Mouse (Mus musculus): ENCODE measurements at regions not wholly inside any gene's neighbourhood (a gene's known extent, or its start where the extent isn't known, plus 50 kb on each side); places are given as distances from the start of the nearest gene placed in this dataset.

GRCm38 (mm10) chr1:163650577-163651180, 74.4 kb downstream of the Mettl11b start:
- Histone ChIP-seq H3K27ac (no peak overlapping the region), H3K4me2 (no peak overlapping the region), H3K9ac (no peak overlapping the region), H3K4me1 (replicated peaks) (no peaks in the 10 kb centered on the region), H3K9me3 (replicated peaks) (no peaks in the 10 kb centered on the region), H3K27me3 (no peaks in the 10 kb centered on the region), H3K4me3 (no peak overlapping the region), H3K36me3 (no peaks in the 10 kb centered on the region)
- 71% methylated on average over 5 of the region's 5 CpGs for WGBS
- no peak for ATAC-seq (replicated peaks; ENCODE audit: insufficient number of reproducible peaks, insufficient read depth, low FRiP score, low read depth)

- Histone ChIP-seq H3K36me3 (no peaks in the 10 kb centered on the region), H3K27ac (no peak overlapping the region), H3K4me3 (no peak overlapping the region), H3K4me1 (replicated peaks) (no peaks in the 10 kb centered on the region), H3K27me3 (no peaks in the 10 kb centered on the region), H3K9ac (no peak overlapping the region), H3K9me3 (replicated peaks) (no peaks in the 10 kb centered on the region), H3K4me2 (no peak overlapping the region)
- no peak for ATAC-seq (replicated peaks; ENCODE audit: insufficient number of reproducible peaks, insufficient read depth, low FRiP score, low read depth)
- 86% methylated on average over 1 of the region's 1 CpGs for WGBS
These were observed 82.9 kb downstream of the Mettl11b start for GRCm38 (mm10) chr1:163642091-163642490.

GRCm38 (mm10) chr1:163640527-163641228, 84.4 kb downstream of the Mettl11b start:
- H3K4me1 ChIP-seq (replicated peaks): no peaks in the 10 kb centered on the region
- no peak overlapping the region for H3K4me2 ChIP-seq
- whole genome bisulfite sequencing: 75% methylated on average over 9 of the region's 9 CpGs
- ATAC-seq (replicated peaks; ENCODE audit: insufficient number of reproducible peaks, insufficient read depth, low FRiP score, low read depth): no peak
- no peak overlapping the region for H3K9ac ChIP-seq
- no peak overlapping the region for H3K27ac ChIP-seq
- H3K9me3 ChIP-seq (replicated peaks): no peaks in the 10 kb centered on the region
- H3K36me3 ChIP-seq: no peaks in the 10 kb centered on the region
- no peaks in the 10 kb centered on the region for H3K27me3 ChIP-seq
- no peak overlapping the region for H3K4me3 ChIP-seq

- Histone ChIP-seq H3K27ac (no peak overlapping the region), H3K36me3 (no peaks in the 10 kb centered on the region), H3K9ac (no peak overlapping the region), H3K27me3 (no peaks in the 10 kb centered on the region), H3K9me3 (replicated peaks) (no peaks in the 10 kb centered on the region), H3K4me2 (no peak overlapping the region), H3K4me1 (replicated peaks) (no peaks in the 10 kb centered on the region), H3K4me3 (no peak overlapping the region)
- 86% methylated on average over 5 of the region's 5 CpGs for WGBS
- no peak for ATAC-seq (replicated peaks; ENCODE audit: insufficient number of reproducible peaks, insufficient read depth, low FRiP score, low read depth)
These were observed 94.7 kb downstream of the Mettl11b start for GRCm38 (mm10) chr1:163630291-163630812.

DNA sequence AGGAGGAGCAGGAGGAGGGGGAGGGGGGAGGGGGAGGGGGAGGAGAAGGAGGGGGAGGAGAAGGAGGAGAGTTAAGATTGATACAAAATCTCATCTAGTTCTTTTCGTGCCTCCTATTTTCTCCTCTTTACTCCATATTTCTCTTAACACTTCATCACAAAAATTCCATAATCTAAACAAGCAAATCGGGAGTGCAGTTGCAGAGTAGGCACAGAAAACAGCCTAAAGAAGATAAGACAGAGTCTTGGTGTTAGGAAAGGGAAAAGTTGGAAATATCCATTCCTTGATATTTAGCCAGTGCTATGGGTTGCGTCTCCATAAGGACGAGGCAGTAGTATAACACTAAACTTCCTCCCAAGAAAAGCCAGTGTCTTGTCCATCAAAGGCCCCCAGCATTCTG, 100.1 kb downstream of the Mettl11b start:
- H3K9me3 ChIP-seq (replicated peaks): no peaks in the 10 kb centered on the region
- no peak overlapping the region for H3K27ac ChIP-seq
- 69% methylated on average over 4 of the region's 4 CpGs for WGBS
- no peak overlapping the region for H3K9ac ChIP-seq
- no peak overlapping the region for H3K4me3 ChIP-seq
- no peaks in the 10 kb centered on the region for H3K4me1 ChIP-seq (replicated peaks)
- no peaks in the 10 kb centered on the region for H3K36me3 ChIP-seq
- no peak overlapping the region for H3K4me2 ChIP-seq
- ATAC-seq (replicated peaks; ENCODE audit: insufficient number of reproducible peaks, insufficient read depth, low FRiP score, low read depth): no peak
- H3K27me3 ChIP-seq: no peaks in the 10 kb centered on the region

- H3K9me3 ChIP-seq (replicated peaks): no peaks in the 10 kb centered on the region
- H3K27me3 ChIP-seq: no peaks in the 10 kb centered on the region
- no peak for ATAC-seq (replicated peaks; ENCODE audit: insufficient number of reproducible peaks, insufficient read depth, low FRiP score, low read depth)
- 79% methylated on average over 3 of the region's 3 CpGs for WGBS
- no peak overlapping the region for H3K27ac ChIP-seq
- no peaks in the 10 kb centered on the region for H3K36me3 ChIP-seq
- H3K9ac ChIP-seq: no peak overlapping the region
- no peak overlapping the region for H3K4me2 ChIP-seq
- H3K4me3 ChIP-seq: no peak overlapping the region
- H3K4me1 ChIP-seq (replicated peaks): no peaks in the 10 kb centered on the region
These were observed 103.7 kb downstream of the Mettl11b start for GRCm38 (mm10) chr1:163621293-163621692.

GRCm38 (mm10) chr1:163619831-163620230, 105.2 kb downstream of the Mettl11b start:
- no peak overlapping the region for H3K4me3 ChIP-seq
- no peaks in the 10 kb centered on the region for H3K4me1 ChIP-seq (replicated peaks)
- H3K9me3 ChIP-seq (replicated peaks): no peaks in the 10 kb centered on the region
- no peak overlapping the region for H3K27ac ChIP-seq
- H3K27me3 ChIP-seq: no peaks in the 10 kb centered on the region
- no peak overlapping the region for H3K9ac ChIP-seq
- no peak overlapping the region for H3K4me2 ChIP-seq
- no peak for ATAC-seq (replicated peaks; ENCODE audit: insufficient number of reproducible peaks, insufficient read depth, low FRiP score, low read depth)
- WGBS: 61% methylated on average over 7 of the region's 7 CpGs
- no peaks in the 10 kb centered on the region for H3K36me3 ChIP-seq

DNA sequence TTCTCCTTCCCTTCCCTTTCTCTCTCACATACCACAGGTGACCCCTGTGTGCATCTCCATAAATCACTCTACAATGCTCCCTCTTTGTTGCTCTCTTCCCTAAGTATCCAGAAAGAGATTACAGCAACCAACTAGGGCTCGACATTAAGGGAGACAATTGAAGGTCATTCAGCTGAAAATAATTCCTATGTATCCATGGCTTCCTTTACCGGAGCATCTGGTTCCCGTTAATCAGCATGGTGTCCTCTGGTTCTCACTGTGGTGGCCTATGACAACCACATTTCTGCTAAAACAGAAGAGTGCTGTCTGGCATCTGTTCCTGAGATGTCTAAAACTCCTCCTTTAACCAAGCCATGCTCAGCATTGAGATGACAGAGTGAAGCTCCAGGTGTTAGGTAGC, 106.9 kb downstream of the Mettl11b start:
- Histone ChIP-seq H3K36me3 (no peaks in the 10 kb centered on the region), H3K4me3 (no peak overlapping the region), H3K4me1 (replicated peaks) (no peaks in the 10 kb centered on the region), H3K9me3 (replicated peaks) (no peaks in the 10 kb centered on the region), H3K27me3 (no peaks in the 10 kb centered on the region), H3K27ac (no peak overlapping the region), H3K4me2 (no peak overlapping the region), H3K9ac (no peak overlapping the region)
- ATAC-seq (replicated peaks; ENCODE audit: insufficient number of reproducible peaks, insufficient read depth, low FRiP score, low read depth): no peak
- WGBS: 56% methylated on average over 3 of the region's 3 CpGs

GRCm38 (mm10) chr1:163616596-163616995, 108.4 kb downstream of the Mettl11b start:
- no peaks in the 10 kb centered on the region for H3K9me3 ChIP-seq (replicated peaks)
- WGBS: 45% methylated on average over 3 of the region's 3 CpGs
- H3K4me3 ChIP-seq: no peak overlapping the region
- no peak for ATAC-seq (replicated peaks; ENCODE audit: insufficient number of reproducible peaks, insufficient read depth, low FRiP score, low read depth)
- H3K9ac ChIP-seq: no peak overlapping the region
- no peaks in the 10 kb centered on the region for H3K4me1 ChIP-seq (replicated peaks)
- H3K27me3 ChIP-seq: no peaks in the 10 kb centered on the region
- H3K36me3 ChIP-seq: no peaks in the 10 kb centered on the region
- no peak overlapping the region for H3K4me2 ChIP-seq
- H3K27ac ChIP-seq: no peak overlapping the region

DNA sequence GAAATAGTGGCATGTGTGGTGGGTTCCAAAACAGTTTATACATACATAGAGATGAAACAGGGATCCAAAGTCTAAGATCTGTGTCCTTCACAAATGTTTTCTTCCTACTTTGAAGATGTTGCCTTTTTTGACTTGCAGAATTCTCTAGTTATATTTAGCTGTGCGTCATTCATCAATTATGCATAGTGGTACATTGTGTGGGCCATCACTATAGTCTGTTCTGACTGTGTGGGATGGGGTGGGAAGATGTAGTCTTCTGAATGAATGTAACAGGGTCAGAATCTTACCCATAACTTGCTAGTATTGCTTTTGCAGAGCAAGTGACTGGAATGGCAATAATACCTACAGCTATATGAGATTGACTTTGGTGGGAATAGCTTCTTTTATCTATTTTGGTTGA, 116.6 kb downstream of the Mettl11b start:
- no peak overlapping the region for H3K4me2 ChIP-seq
- H3K9me3 ChIP-seq (replicated peaks): no peaks in the 10 kb centered on the region
- H3K9ac ChIP-seq: no peak overlapping the region
- ATAC-seq (replicated peaks; ENCODE audit: insufficient number of reproducible peaks, insufficient read depth, low FRiP score, low read depth): no peak
- no peaks in the 10 kb centered on the region for H3K27me3 ChIP-seq
- no peak overlapping the region for H3K4me3 ChIP-seq
- no peak overlapping the region for H3K27ac ChIP-seq
- 87% methylated on average over 1 of the region's 1 CpGs for WGBS
- no peaks in the 10 kb centered on the region for H3K36me3 ChIP-seq
- no peaks in the 10 kb centered on the region for H3K4me1 ChIP-seq (replicated peaks)

DNA sequence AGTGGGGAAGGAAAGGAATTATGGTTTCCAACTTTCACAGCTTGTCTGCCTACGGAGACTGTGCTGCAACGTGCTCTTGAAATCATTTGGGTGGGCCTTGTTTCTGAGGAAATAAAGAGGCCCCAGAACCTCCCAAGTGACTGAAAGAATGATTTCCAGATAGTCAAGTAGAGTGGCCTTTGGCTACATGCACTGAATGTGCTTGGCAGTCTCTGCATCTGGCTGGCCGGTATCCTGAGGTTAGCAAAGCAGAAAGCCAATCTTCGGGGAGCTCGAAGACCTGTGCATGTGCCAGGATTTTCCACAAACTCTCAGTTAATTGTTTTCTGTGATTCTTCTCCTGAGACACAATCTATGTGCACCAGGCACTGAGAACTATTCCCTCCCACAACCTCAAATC, 117.3 kb downstream of the Mettl11b start:
- Histone ChIP-seq H3K4me1 (replicated peaks) (no peaks in the 10 kb centered on the region), H3K4me2 (no peak overlapping the region), H3K27ac (no peak overlapping the region), H3K4me3 (no peak overlapping the region), H3K27me3 (no peaks in the 10 kb centered on the region), H3K9me3 (replicated peaks) (no peaks in the 10 kb centered on the region), H3K36me3 (no peaks in the 10 kb centered on the region), H3K9ac (no peak overlapping the region)
- ATAC-seq (replicated peaks; ENCODE audit: insufficient number of reproducible peaks, insufficient read depth, low FRiP score, low read depth): no peak
- 70% methylated on average over 5 of the region's 5 CpGs for WGBS

Measured in heart, embryonic 15.5 days (tissue).